ENCODE assay signal across 7 mouse cellular contexts in genomic region chr3:123266753-123267651, GRCm38 (mm10). TPM values are rescaled to one million over a fixed set of nuclear protein-coding genes. Genes with fewer than 3 reads are reported as not detected.
DNase-seq lines count a peak whose midpoint lies in the region; ATAC-seq lines count a peak whose summit lies in the region.

Gene Sec24d, plus strand, starts transcription at chr3:123267455.

- H3K9ac ChIP-seq in embryonic facial prominence, embryonic 14.5 days (ENCODE audit: low read depth, low read length): peak within 1 kb of the TSS; percentile 86
- H3K9ac ChIP-seq in limb, embryonic 13.5 days: peak within 1 kb of the TSS; percentile 85
- peak within 1 kb of the TSS; percentile 51 for H3K9ac ChIP-seq in midbrain, embryonic 15.5 days

- H3K27ac ChIP-seq in embryonic facial prominence, embryonic 14.5 days (replicated peaks; ENCODE audit: low read depth, low read length): peak within 1 kb of the TSS; percentile 88
- peak within 1 kb of the TSS; percentile 61; the same call in 1 of the 2 replicates for H3K27ac ChIP-seq in limb, embryonic 13.5 days
- no peak within 1 kb of the TSS for H3K27ac ChIP-seq in midbrain, embryonic 15.5 days

- no peaks in the 10 kb centered on the region for H3K27me3 ChIP-seq in embryonic facial prominence, embryonic 14.5 days (replicated peaks; ENCODE audit: control insufficient read depth, insufficient read depth, low read length)
- H3K27me3 ChIP-seq in limb, embryonic 13.5 days: peaks cover 5% of the 10 kb centered on the region
- H3K27me3 ChIP-seq in midbrain, embryonic 15.5 days (replicated peaks): peaks cover 10% of the 10 kb centered on the region; the same call in 1 of the 2 replicates

- H3K4me2 ChIP-seq in embryonic facial prominence, embryonic 14.5 days (ENCODE audit: low read depth, low read length): peak within 1 kb of the TSS; percentile 67
- peak within 1 kb of the TSS; percentile 75 for H3K4me2 ChIP-seq in limb, embryonic 13.5 days (replicated peaks)
- H3K4me2 ChIP-seq in midbrain, embryonic 15.5 days: peak within 1 kb of the TSS; percentile 97

- no peaks in the 10 kb centered on the region for H3K9me3 ChIP-seq in embryonic facial prominence, embryonic 14.5 days (ENCODE audit: control insufficient read depth, low read length)
- no peaks in the 10 kb centered on the region for H3K9me3 ChIP-seq in limb, embryonic 13.5 days
- no peaks in the 10 kb centered on the region for H3K9me3 ChIP-seq in midbrain, embryonic 15.5 days

- 3% methylated on average over 59 of the region's 68 CpGs for WGBS in embryonic facial prominence, embryonic 14.5 days
- 3% methylated on average over 68 of the region's 68 CpGs for WGBS in limb, embryonic 13.5 days
- 3% methylated on average over 67 of the region's 68 CpGs for WGBS in midbrain, embryonic 15.5 days

- peak within 1 kb of the TSS; percentile 77 for H3K4me3 ChIP-seq in embryonic facial prominence, embryonic 14.5 days (ENCODE audit: low read depth, low read length)
- H3K4me3 ChIP-seq in limb, embryonic 13.5 days: peak within 1 kb of the TSS; percentile 76
- peak within 1 kb of the TSS; percentile 62 for H3K4me3 ChIP-seq in midbrain, embryonic 15.5 days

- peak; percentile 89 to 92 for DNase-seq in adrenal gland, postnatal 36 days
- peak; percentile 91 for DNase-seq in embryonic facial prominence, embryonic 14.5 days (ENCODE audit: low spot score)
- DNase-seq in heart, adult 8-10 months (ENCODE audit: low spot score): peak; percentile 87
- peak; percentile 85 for DNase-seq in kidney, adult 9 months
- DNase-seq in spleen, adult 18-20 months: peak; percentile 74 to 81

- H3K4me1 ChIP-seq in embryonic facial prominence, embryonic 14.5 days (ENCODE audit: control insufficient read depth, insufficient read depth, low read length): peaks cover 4% of the 10 kb centered on the region; the same call in 1 of the 2 replicates
- H3K4me1 ChIP-seq in limb, embryonic 13.5 days: peaks cover 15% of the 10 kb centered on the region
- peaks cover 8% of the 10 kb centered on the region; the same call in 1 of the 2 replicates for H3K4me1 ChIP-seq in midbrain, embryonic 15.5 days

- H3K36me3 ChIP-seq in embryonic facial prominence, embryonic 14.5 days (ENCODE audit: control insufficient read depth, insufficient read depth, low read length): peaks cover 26% of the 10 kb centered on the region
- peaks cover 25% of the 10 kb centered on the region for H3K36me3 ChIP-seq in limb, embryonic 13.5 days
- H3K36me3 ChIP-seq in midbrain, embryonic 15.5 days (replicated peaks): no peaks in the 10 kb centered on the region

- peak; percentile 95 for ATAC-seq in embryonic facial prominence, embryonic 14.5 days (ENCODE audit: low read depth)
- peak; percentile 89 for ATAC-seq in limb, embryonic 13.5 days (ENCODE audit: low FRiP score, low read depth)
- ATAC-seq in midbrain, embryonic 15.5 days (replicated peaks): peak; percentile 95

RNA-seq across cellular contexts. Expression of gene Sec24d, which starts in this region (rescaled TPM):
- total RNA-seq in adrenal gland, postnatal 36 days (2021): 100 to 1,000 TPM in 1 of 2 experiments, 10 to 100 TPM in 1; 86.7 to 183 TPM
- polyA plus RNA-seq in embryonic facial prominence, embryonic 14.5 days (2014; fragmentation: Nextera tagmentation; extraction: Ambion mirVana): 125 and 128 TPM in 2 replicates
- total RNA-seq in heart, adult 8-10 months (2022): 10 to 100 TPM; 31.1 to 37.7 (median 35.0) TPM
- 88.6 and 92.9 TPM in 2 replicates for polyA plus RNA-seq in limb, embryonic 13.5 days (2015; fragmentation: Nextera tagmentation; extraction: Ambion mirVana)
- polyA plus RNA-seq in midbrain, embryonic 15.5 days (2015; fragmentation: Nextera tagmentation; extraction: Ambion mirVana): 12.0 and 12.9 TPM in 2 replicates
